Mouse (Mus musculus): ENCODE results near the gene Ushbp1. TPM values are rescaled to one million over a fixed set of nuclear protein-coding genes. Genes with fewer than 3 reads are reported as not detected.

The Ushbp1 gene
- polyA plus RNA-seq, 1 experiment from 2014 or later, result 10.8 TPM

DNA sequence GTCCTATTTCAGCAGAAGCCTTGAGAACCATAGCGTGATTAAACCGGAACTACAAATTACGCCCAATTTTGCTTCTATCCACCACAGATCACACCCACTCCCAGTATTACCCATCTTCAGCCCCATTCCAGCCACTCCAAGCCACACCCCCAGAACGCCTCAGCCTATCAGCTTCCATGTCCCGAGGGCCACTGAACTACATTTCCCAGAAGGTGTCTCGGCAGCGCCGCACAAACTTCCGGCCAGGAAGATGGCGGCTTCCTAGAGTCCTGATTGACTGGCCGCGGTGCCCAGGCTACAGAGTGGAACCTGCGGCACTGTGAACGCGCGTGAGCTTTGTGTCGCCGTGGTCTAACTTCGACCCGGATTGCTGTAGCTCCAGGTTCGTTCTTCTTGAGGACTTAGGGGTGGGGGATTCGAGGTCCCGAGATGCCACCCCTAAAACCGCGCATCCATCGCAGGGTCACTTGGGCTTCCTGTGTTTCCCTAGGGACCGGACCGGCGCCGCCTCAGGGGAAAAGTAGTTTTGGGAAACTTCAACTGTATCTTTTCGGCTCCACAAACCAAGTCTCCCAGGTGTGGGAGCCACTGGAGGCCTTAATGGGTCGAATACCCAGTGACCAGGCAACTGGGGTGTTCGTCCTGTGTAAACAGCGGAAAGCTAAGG, 1.2 kb upstream of the Ushbp1 start, which contains the start of gene Babam1:
Babam1 (plus strand) TSS at position 223 of the 667 bp plus-strand sequence.
- Histone ChIP-seq H3K9ac (ENCODE audit: low read depth, low read length) (peak within 1 kb of the TSS; percentile 73), H3K36me3 (ENCODE audit: control insufficient read depth, insufficient read depth, low read length) (peaks cover 10% of the 10 kb centered on the region), H3K4me3 (ENCODE audit: low read length) (peak within 1 kb of the TSS; percentile 65), H3K27ac (ENCODE audit: low read length) (peak within 1 kb of the TSS; percentile 39), H3K9me3 (ENCODE audit: control insufficient read depth, low read length) (no peaks in the 10 kb centered on the region), H3K4me1 (ENCODE audit: control insufficient read depth, insufficient read depth, low read length) (peaks cover 7% of the 10 kb centered on the region), H3K27me3 (replicated peaks; ENCODE audit: control insufficient read depth, insufficient read depth, low read length) (no peaks in the 10 kb centered on the region), H3K4me2 (ENCODE audit: low read depth, low read length) (peak within 1 kb of the TSS; percentile 65)
- under 1% methylated on average over 34 of the region's 34 CpGs for WGBS
- peak; percentile 96 for ATAC-seq

DNA sequence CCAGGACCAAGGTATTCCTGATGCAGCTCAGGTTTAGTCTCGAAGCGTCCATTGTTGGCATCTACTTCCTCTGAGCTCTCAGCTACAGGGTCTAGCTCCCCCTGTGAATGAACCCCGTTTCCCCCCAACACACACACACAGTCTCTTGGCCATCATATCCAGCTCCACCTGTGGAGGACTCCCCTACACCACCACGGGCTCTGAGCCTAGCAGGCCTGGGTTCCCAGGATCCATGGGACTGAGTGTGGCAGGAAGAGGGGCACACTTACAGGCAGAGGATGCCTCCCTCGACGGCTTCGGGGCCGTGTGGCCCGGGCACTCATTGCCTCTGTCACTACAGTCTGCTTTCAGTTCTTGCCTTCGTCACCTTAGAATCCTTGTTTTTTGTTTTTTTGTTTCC, 531 bp downstream of the Ushbp1 start:
- 80% methylated on average over 10 of the region's 10 CpGs for WGBS
- ATAC-seq, result no peak
- Histone ChIP-seq H3K36me3 (ENCODE audit: control insufficient read depth, insufficient read depth, low read length) (peaks cover 10% of the 10 kb centered on the region), H3K4me2 (ENCODE audit: low read depth, low read length) (no peak overlapping the region), H3K4me1 (ENCODE audit: control insufficient read depth, insufficient read depth, low read length) (peaks cover 7% of the 10 kb centered on the region), H3K4me3 (ENCODE audit: low read length) (0 out of 2 replicates have a peak overlapping the region, but pooled peaks have one; percentile 1), H3K27ac (ENCODE audit: low read length) (no peak overlapping the region), H3K9me3 (ENCODE audit: control insufficient read depth, low read length) (no peaks in the 10 kb centered on the region), H3K9ac (ENCODE audit: low read depth, low read length) (0 out of 2 replicates have a peak overlapping the region, but pooled peaks have one; percentile 21), H3K27me3 (replicated peaks; ENCODE audit: control insufficient read depth, insufficient read depth, low read length) (no peaks in the 10 kb centered on the region)

DNA sequence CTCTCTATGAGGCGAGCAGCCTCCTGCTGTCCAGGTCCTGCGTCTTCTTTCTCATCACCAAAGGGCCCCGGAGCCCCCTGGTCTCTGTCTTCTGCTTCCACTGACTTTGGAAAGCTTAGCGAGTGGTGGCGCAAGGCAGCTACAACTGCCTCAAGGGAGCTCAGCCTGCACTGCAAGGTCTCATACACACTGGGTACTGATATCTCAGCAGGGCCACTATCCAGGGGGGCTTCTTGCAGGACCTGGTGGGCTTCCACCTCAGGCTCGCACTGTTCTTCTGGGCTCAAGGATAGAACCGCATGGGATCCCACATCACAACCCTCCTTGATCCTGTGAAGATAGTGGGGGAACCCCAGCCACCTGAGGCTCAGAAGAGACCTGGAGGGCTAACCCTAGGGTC, 1.1 kb downstream of the Ushbp1 start:
- Histone ChIP-seq H3K9me3 (ENCODE audit: control insufficient read depth, low read length) (no peaks in the 10 kb centered on the region), H3K27me3 (replicated peaks; ENCODE audit: control insufficient read depth, insufficient read depth, low read length) (no peaks in the 10 kb centered on the region), H3K4me1 (ENCODE audit: control insufficient read depth, insufficient read depth, low read length) (peaks cover 7% of the 10 kb centered on the region), H3K4me3 (ENCODE audit: low read length) (0 out of 2 replicates have a peak overlapping the region, but pooled peaks have one; percentile 1), H3K4me2 (ENCODE audit: low read depth, low read length) (peak overlapping the region; percentile 16; the same call in 1 of the 2 replicates), H3K36me3 (ENCODE audit: control insufficient read depth, insufficient read depth, low read length) (peaks cover 7% of the 10 kb centered on the region), H3K9ac (ENCODE audit: low read depth, low read length) (no peak overlapping the region), H3K27ac (ENCODE audit: low read length) (no peak overlapping the region)
- 81% methylated on average over 7 of the region's 7 CpGs for WGBS
- ATAC-seq, result no peak

DNA sequence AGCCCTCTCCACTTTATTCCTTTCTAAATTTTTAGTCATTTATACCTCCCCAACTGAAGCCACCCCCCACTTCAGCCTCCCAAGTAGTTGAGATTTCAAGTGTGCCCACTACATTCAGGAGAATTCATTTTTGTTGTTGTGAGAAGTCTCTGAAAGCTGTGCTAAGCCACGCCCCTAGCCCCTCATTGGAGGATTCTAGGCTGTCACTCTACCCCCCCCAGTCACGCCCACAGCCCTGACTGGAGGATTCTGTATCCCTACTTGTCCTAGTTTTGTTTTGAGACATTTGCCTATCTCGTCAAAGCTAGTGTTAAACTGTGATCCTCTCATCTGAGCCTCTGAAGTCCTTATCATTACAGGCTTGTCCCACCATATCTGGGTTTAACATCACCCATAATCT, 2.7 kb downstream of the Ushbp1 start:
- H3K4me3 ChIP-seq (ENCODE audit: low read length), result no peak overlapping the region
- WGBS, result 19% methylated on average over 3 of the region's 3 CpGs

DNA sequence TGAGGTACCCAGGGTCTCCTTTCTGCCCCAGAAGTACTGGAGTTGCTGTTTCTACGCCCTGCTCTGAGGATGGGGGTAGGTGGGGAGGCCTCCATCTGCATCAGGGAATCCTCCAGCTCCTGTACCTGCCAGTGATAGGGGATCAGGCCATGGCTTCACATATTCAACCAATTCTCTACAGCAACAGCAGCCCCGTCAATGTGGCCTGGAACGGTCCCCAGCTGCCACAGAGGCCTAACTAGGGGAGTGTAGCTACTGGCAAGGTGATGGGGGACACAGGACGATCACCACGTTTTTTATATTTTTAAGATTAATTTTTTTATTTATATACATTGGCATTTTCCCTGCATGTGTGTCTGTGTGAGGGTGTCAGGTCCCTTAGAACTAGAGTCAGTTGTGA, 3.2 kb downstream of the Ushbp1 start:
- Histone ChIP-seq H3K4me2 (ENCODE audit: low read depth, low read length) (no peak overlapping the region), H3K9me3 (ENCODE audit: control insufficient read depth, low read length) (no peaks in the 10 kb centered on the region), H3K36me3 (ENCODE audit: control insufficient read depth, insufficient read depth, low read length) (no peaks in the 10 kb centered on the region), H3K4me1 (ENCODE audit: control insufficient read depth, insufficient read depth, low read length) (peaks cover 2% of the 10 kb centered on the region), H3K9ac (ENCODE audit: low read depth, low read length) (no peak overlapping the region), H3K4me3 (ENCODE audit: low read length) (no peak overlapping the region), H3K27ac (ENCODE audit: low read length) (no peak overlapping the region), H3K27me3 (replicated peaks; ENCODE audit: control insufficient read depth, insufficient read depth, low read length) (no peaks in the 10 kb centered on the region)
- no peak for ATAC-seq
- 83% methylated on average over 5 of the region's 5 CpGs for WGBS

More for the DNA sequence above, 2.7 kb downstream of the Ushbp1 start:
- H3K9ac ChIP-seq (ENCODE audit: low read depth, low read length), result 0 out of 2 replicates have a peak overlapping the region, but pooled peaks have one; percentile 9
- no peak for ATAC-seq
- no peaks in the 10 kb centered on the region for H3K9me3 ChIP-seq (ENCODE audit: control insufficient read depth, low read length)
- no peaks in the 10 kb centered on the region for H3K36me3 ChIP-seq (ENCODE audit: control insufficient read depth, insufficient read depth, low read length)
- H3K4me2 ChIP-seq (ENCODE audit: low read depth, low read length), result no peak overlapping the region
- no peaks in the 10 kb centered on the region for H3K27me3 ChIP-seq (replicated peaks; ENCODE audit: control insufficient read depth, insufficient read depth, low read length)
- H3K27ac ChIP-seq (ENCODE audit: low read length), result no peak overlapping the region
- H3K4me1 ChIP-seq (ENCODE audit: control insufficient read depth, insufficient read depth, low read length), result peaks cover 6% of the 10 kb centered on the region

DNA sequence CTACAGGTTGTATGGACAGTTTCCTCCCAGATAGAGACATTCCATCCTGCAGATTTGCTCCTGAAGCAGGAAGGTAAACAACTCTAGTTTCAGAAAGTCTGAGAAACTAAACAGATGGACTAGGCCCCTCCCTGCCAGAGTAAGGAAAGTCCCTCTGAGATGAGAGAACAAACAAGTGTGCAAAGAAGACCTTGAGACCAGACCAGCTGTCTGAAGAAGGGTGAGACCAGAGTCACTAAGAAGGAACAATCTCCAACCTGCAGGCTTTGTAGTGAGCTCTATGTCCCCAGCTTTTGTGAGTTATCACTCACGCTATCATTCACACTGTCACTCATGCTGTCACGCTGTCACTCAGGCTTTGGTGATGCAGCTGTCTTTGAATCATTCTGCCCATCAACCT, 3.9 kb downstream of the Ushbp1 start:
- H3K4me3 ChIP-seq (ENCODE audit: low read length), result no peak overlapping the region
- 82% methylated on average over 2 of the region's 2 CpGs for WGBS
- H3K9ac ChIP-seq (ENCODE audit: low read depth, low read length), result no peak overlapping the region
- H3K27me3 ChIP-seq (replicated peaks; ENCODE audit: control insufficient read depth, insufficient read depth, low read length), result no peaks in the 10 kb centered on the region
- no peak for ATAC-seq
- H3K9me3 ChIP-seq (ENCODE audit: control insufficient read depth, low read length), result no peaks in the 10 kb centered on the region
- no peak overlapping the region for H3K4me2 ChIP-seq (ENCODE audit: low read depth, low read length)
- no peaks in the 10 kb centered on the region for H3K36me3 ChIP-seq (ENCODE audit: control insufficient read depth, insufficient read depth, low read length)
- no peaks in the 10 kb centered on the region for H3K4me1 ChIP-seq (ENCODE audit: control insufficient read depth, insufficient read depth, low read length)
- H3K27ac ChIP-seq (ENCODE audit: low read length), result no peak overlapping the region

DNA sequence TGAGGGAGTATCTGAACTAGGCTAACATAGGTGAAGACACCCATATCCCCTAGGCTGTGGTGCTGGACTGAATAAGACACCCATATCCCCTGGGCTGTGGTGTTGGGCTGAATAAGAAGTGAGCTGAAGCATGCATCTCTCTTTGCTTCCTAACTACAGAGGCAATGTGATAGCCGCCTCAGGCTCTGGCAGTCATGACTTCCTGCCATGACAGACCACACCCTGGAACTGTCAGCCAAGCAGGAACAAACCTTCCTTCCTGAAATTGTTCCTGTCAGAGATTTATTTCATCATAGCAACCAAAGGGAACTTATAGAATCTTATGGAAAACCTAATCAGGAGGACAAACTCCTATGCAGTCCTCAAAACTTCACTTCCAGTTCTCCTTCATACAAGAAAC, 7.3 kb downstream of the Ushbp1 start:
- no peaks in the 10 kb centered on the region for H3K36me3 ChIP-seq (ENCODE audit: control insufficient read depth, insufficient read depth, low read length)
- no peaks in the 10 kb centered on the region for H3K9me3 ChIP-seq (ENCODE audit: control insufficient read depth, low read length)
- no peak overlapping the region for H3K4me3 ChIP-seq (ENCODE audit: low read length)
- H3K4me2 ChIP-seq (ENCODE audit: low read depth, low read length), result no peak overlapping the region
- H3K4me1 ChIP-seq (ENCODE audit: control insufficient read depth, insufficient read depth, low read length), result peaks cover 9% of the 10 kb centered on the region; the same call in 1 of the 2 replicates
- no peak overlapping the region for H3K27ac ChIP-seq (ENCODE audit: low read length)
- ATAC-seq, result no peak
- no peak overlapping the region for H3K9ac ChIP-seq (ENCODE audit: low read depth, low read length)
- 93% methylated on average over 1 of the region's 1 CpGs for WGBS
- H3K27me3 ChIP-seq (replicated peaks; ENCODE audit: control insufficient read depth, insufficient read depth, low read length), result no peaks in the 10 kb centered on the region

DNA sequence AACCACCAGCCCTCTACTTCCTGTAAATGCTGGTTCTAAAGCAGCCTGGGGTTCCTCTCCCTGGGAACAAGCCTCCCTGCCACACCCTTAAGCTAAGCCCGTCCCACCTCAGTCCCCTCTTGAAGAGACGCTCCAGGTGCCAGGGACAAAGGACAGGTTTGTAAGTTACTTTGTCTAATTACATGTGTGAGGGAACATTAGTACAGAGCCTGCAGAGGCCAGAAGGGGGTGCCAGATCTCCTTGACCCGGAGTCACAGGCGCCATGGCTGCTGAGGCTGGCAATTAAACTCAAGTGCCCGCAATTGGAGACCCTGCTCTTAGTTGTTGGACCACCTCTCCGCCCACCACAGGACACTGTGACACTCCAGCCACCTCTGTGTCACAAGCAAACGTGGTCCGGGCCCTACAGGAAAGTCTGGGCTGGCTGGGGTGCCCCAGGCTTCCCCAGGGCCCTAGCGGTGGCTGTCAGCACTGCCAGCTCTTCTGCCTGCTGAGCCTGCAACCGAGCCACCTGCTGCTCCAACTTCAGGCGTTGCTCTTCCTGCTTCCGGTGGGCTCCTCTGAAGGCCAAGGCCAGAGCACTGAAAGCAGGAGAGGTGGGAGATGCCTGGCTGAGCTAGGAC, 10.3 kb downstream of the Ushbp1 start:
- no peaks in the 10 kb centered on the region for H3K27me3 ChIP-seq (replicated peaks; ENCODE audit: control insufficient read depth, insufficient read depth, low read length)
- no peak overlapping the region for H3K27ac ChIP-seq (ENCODE audit: low read length)
- no peak overlapping the region for H3K9ac ChIP-seq (ENCODE audit: low read depth, low read length)
- no peak for ATAC-seq
- WGBS, result 64% methylated on average over 12 of the region's 12 CpGs
- no peaks in the 10 kb centered on the region for H3K9me3 ChIP-seq (ENCODE audit: control insufficient read depth, low read length)
- no peak overlapping the region for H3K4me3 ChIP-seq (ENCODE audit: low read length)
- H3K36me3 ChIP-seq (ENCODE audit: control insufficient read depth, insufficient read depth, low read length), result no peaks in the 10 kb centered on the region
- no peak overlapping the region for H3K4me2 ChIP-seq (ENCODE audit: low read depth, low read length)
- H3K4me1 ChIP-seq (ENCODE audit: control insufficient read depth, insufficient read depth, low read length), result peaks cover 18% of the 10 kb centered on the region; the same call in 1 of the 2 replicates

DNA sequence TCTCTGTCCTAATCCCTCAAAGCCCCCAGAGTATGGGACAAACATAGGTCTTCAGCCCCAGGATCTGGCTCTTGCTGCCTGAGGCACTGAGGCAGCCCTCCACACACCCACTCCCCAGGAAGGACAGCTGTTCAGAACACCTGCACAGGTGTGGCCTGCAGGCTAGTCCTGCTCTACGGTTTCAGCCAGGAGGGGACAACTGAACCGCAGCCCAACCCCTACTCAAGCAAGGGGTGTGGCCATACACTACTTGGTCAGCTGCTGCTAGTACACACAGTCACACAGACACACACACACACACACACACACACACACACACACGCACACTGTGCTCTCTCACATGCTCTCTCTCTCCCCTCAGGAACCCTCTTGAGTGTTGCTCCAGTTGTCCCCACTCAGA, 11.7 kb downstream of the Ushbp1 start:
- no peak overlapping the region for H3K4me3 ChIP-seq (ENCODE audit: low read length)
- peak overlapping the region; percentile 99 for H3K27ac ChIP-seq (ENCODE audit: low read length)
- H3K4me1 ChIP-seq (ENCODE audit: control insufficient read depth, insufficient read depth, low read length), result peaks cover 32% of the 10 kb centered on the region
- no peaks in the 10 kb centered on the region for H3K9me3 ChIP-seq (ENCODE audit: control insufficient read depth, low read length)
- no peaks in the 10 kb centered on the region for H3K27me3 ChIP-seq (replicated peaks; ENCODE audit: control insufficient read depth, insufficient read depth, low read length)
- 0 out of 2 replicates have a peak, but pooled peaks cover 1% of the 10 kb centered on the region for H3K36me3 ChIP-seq (ENCODE audit: control insufficient read depth, insufficient read depth, low read length)
- ATAC-seq, result 0 out of 2 replicates have a peak, but pooled peaks have one; percentile 10
- 39% methylated on average over 3 of the region's 3 CpGs for WGBS
- no peak overlapping the region for H3K4me2 ChIP-seq (ENCODE audit: low read depth, low read length)
- no peak overlapping the region; the same call in 1 of the 2 replicates for H3K9ac ChIP-seq (ENCODE audit: low read depth, low read length)

Data from intestine, embryonic 16.5 days (tissue).